Mouse (Mus musculus): Measurements from ENCODE around the gene Cdca7l.

- TF ChIP-seq CTCF (IDR thresholded peaks at IDR 0.05; ENCODE audit: low read depth, low read length) (no peak), EP300 (IDR thresholded peaks at IDR 0.05; ENCODE audit: insufficient read depth, low read depth, low read length) (no peak)
Measured at GRCm38 (mm10) chr12:117771156-117771555, 32.9 kb upstream of the Cdca7l start.

All from ES-Bruce4 (cell line).